ENCODE assay signal across 10 mouse cellular contexts in genomic region chr2:135733926-135734510, GRCm38 (mm10).
DNase-seq lines count a peak whose midpoint lies in the region; ATAC-seq lines count a peak whose summit lies in the region.
"Had no signal": no experiment of that assay in that cellular context is flagged by ENCODE, and none has a peak within 500 bp of the region (broad histone marks: within the 10 kb centered on the region; RNA-seq: fewer than 3 reads in every experiment).

No protein-coding gene starts in this region.

- no peak for ATAC-seq in cerebellum, adult (ENCODE audit: insufficient number of reproducible peaks, low FRiP score, low TSS enrichment)
- 0 out of 2 replicates have a peak, but pooled peaks have one; percentile 17 for ATAC-seq in kidney, embryonic 15.5 days (replicated peaks; ENCODE audit: low FRiP score)

- no peaks in the 10 kb centered on the region for H3K9me3 ChIP-seq in kidney, embryonic 15.5 days (replicated peaks)
- H3K9me3 ChIP-seq: embryonic facial prominence, embryonic 12.5 days had no signal

- 34% methylated on average over 10 of the region's 10 CpGs for WGBS in kidney, embryonic 15.5 days

- H3K27ac ChIP-seq in kidney, embryonic 15.5 days = 0 out of 2 replicates have a peak overlapping the region, but pooled peaks have one; percentile 9
- H3K27ac ChIP-seq in brown adipose tissue, adult 24 weeks (replicated peaks; ENCODE audit: low read depth, low read length) = 0 out of 2 replicates have a peak overlapping the region, but pooled peaks have one; percentile 10
- H3K27ac ChIP-seq: embryonic facial prominence, embryonic 12.5 days had no signal

- H3K4me2 ChIP-seq in kidney, embryonic 15.5 days = no peak overlapping the region
- H3K4me2 ChIP-seq: embryonic facial prominence, embryonic 12.5 days had no signal

- H3K4me3 ChIP-seq in kidney, embryonic 15.5 days (replicated peaks) = no peak overlapping the region
- no peak overlapping the region for H3K4me3 ChIP-seq in brown adipose tissue, adult 24 weeks (ENCODE audit: insufficient read depth, low read depth, low read length)
- H3K4me3 ChIP-seq: embryonic facial prominence, embryonic 12.5 days had no signal

- no peaks in the 10 kb centered on the region for H3K27me3 ChIP-seq in kidney, embryonic 15.5 days
- H3K27me3 ChIP-seq: embryonic facial prominence, embryonic 12.5 days had no signal

- H3K4me1 ChIP-seq in kidney, embryonic 15.5 days = peaks cover 36% of the 10 kb centered on the region
- peaks cover 39% of the 10 kb centered on the region for H3K4me1 ChIP-seq in brown adipose tissue, adult 24 weeks (ENCODE audit: control insufficient read depth, insufficient read depth, insufficient read length, low read length)

- DNase-seq in cerebellum, adult 9-10 months = peak; percentile 52
- DNase-seq in kidney, adult 11 months = no peak
- DNase-seq in lung, postnatal 36 days = peak; percentile 55
- no peak for DNase-seq in thymus, postnatal 14 days
- DNase-seq in left cerebral cortex, adult 8-10 months (ENCODE audit: low spot score in 2 of 2) = no peak
- DNase-seq: kidney, adult 18-20 months had no signal

- H3K36me3 ChIP-seq in kidney, embryonic 15.5 days = no peaks in the 10 kb centered on the region
- H3K36me3 ChIP-seq: embryonic facial prominence, embryonic 12.5 days had no signal

- no peak overlapping the region for H3K9ac ChIP-seq in kidney, embryonic 15.5 days
- H3K9ac ChIP-seq: embryonic facial prominence, embryonic 12.5 days had no signal

Comparison
In these comparisons a context has a peak if more than half of its experiments do, and no peak if none do; other contexts are left out.
1. DNase-seq: peak in cerebellum, adult 9-10 months (single experiment) and lung, postnatal 36 days (single experiment); none in kidney, adult 11 months (single experiment), thymus, postnatal 14 days (single experiment) and left cerebral cortex, adult 8-10 months (0 of 2).